Mouse (Mus musculus) liver, embryonic 11.5 days (tissue): Measurements from ENCODE around the gene Tnfaip2. TPM values are rescaled to one million over a fixed set of nuclear protein-coding genes. Genes with fewer than 3 reads are reported as not detected.
A peak's percentile ranks its signal among the peaks of the same experiment; 100 is the strongest.

Experiments
- ATAC-seq: fragments of 200-750 bp; cut with Nextera tagmentation; replicated peaks from 2 replicates; pipeline ENCODE4 v1.8.0; 2017; ENCODE audit warnings: moderate number of reproducible peaks, mild to moderate bottlenecking, moderate TSS enrichment, moderate library complexity; ENCODE audit not compliant: low FRiP score
- DNase-seq: peaks from one replicate; pipeline ENCODE4 v3.0.0-alpha.2; 2017; ENCODE audit warnings: low spot score
- H3K27ac ChIP-seq: fragments of 300-500 bp; sonication (generic); 2 replicates; pipeline ENCODE4 v1.5.1; 2014; ENCODE audit warnings: mild to moderate bottlenecking, low read depth, low read length, control low read depth
- H3K27me3 ChIP-seq: fragments of 300-500 bp; sonication (generic); replicated peaks from 2 replicates; pipeline ENCODE4 v1.6.1; 2014; ENCODE audit warnings: low read length, mixed read lengths; ENCODE audit not compliant: control insufficient read depth, insufficient read depth
- H3K36me3 ChIP-seq: fragments of 300-500 bp; sonication (generic); 2 replicates; pipeline ENCODE4 v1.6.1; 2014; ENCODE audit warnings: mild to moderate bottlenecking, low read length, moderate library complexity, mixed read lengths; ENCODE audit not compliant: control insufficient read depth, insufficient read depth
- H3K4me1 ChIP-seq: fragments of 300-500 bp; sonication (generic); replicated peaks from 2 replicates; pipeline ENCODE4 v1.6.1; 2014; ENCODE audit warnings: low read length, mixed read lengths; ENCODE audit not compliant: control insufficient read depth, insufficient read depth
- H3K4me2 ChIP-seq: fragments of 300-500 bp; sonication (generic); 2 replicates; pipeline ENCODE4 v1.6.1; 2014; ENCODE audit warnings: mild to moderate bottlenecking, control low read depth, moderate library complexity
- H3K4me3 ChIP-seq: fragments of 300-500 bp; sonication (generic); 2 replicates; pipeline ENCODE4 v1.5.1; 2014; ENCODE audit warnings: low read depth, low read length, control low read depth
- H3K9ac ChIP-seq: fragments of 300-500 bp; sonication (generic); 2 replicates; pipeline ENCODE4 v1.6.1; 2014; ENCODE audit warnings: low read depth, low read length, control low read depth
- H3K9me3 ChIP-seq: fragments of 300-500 bp; sonication (generic); 2 replicates; pipeline ENCODE4 v1.6.1; 2016; ENCODE audit warnings: low read length, inconsistent platforms, mixed read lengths; ENCODE audit not compliant: control insufficient read depth
- WGBS: fragments of 180-500 bp; shearing (Covaris S2); extraction: QIAGEN DNeasy Blood & Tissue Kit; methylation state at CpG from one replicate; pipeline ENCODE4 v1.1.7; 2014; 5-methylcytosine and 5-hydroxymethylcytosine counted together
- polyA plus RNA-seq: library from polyadenylated mRNA; unstranded; fragments of >200 nt; fragmentation: Nextera tagmentation; extraction: Ambion mirVana; gene quantifications from 2 replicates; pipeline ENCODE4 v1.2.1, GENCODE M21; 2014

The Tnfaip2 gene
- polyA plus RNA-seq, 1 experiment from 2014 or later: 107 TPM

DNA sequence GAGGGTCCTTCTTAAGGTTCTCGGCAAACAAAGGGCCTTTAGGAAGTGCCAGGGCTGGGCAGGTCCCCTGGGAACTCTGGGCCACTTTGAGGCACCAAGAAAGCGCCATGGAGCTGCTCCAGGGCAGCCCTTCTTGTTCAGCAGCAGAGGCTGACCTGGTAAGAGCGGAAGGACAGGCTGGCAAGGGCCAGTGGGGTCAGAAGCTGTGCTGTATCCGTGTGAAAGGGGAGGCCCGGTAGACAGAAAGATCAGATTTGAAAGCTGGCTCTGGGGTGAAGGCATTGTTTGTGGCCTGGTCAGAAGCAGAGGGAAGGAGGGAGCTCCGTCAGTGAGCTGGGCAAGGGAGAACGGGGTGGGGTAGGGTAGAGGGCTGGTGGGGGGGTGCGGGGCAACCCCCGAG lies 5.1 kb downstream of the Tnfaip2 start:
- no peak overlapping the region; the same call in 1 of the 2 replicates for H3K9ac ChIP-seq
- peaks cover 55% of the 10 kb centered on the region for H3K36me3 ChIP-seq
- DNase-seq: no peak
- H3K4me1 ChIP-seq: peaks cover 51% of the 10 kb centered on the region
- WGBS: 56% methylated on average over 9 of the region's 9 CpGs
- H3K4me3 ChIP-seq: peak overlapping the region; percentile 7; the same call in 1 of the 2 replicates
- H3K27ac ChIP-seq: no peak overlapping the region
- H3K27me3 ChIP-seq: peaks cover 56% of the 10 kb centered on the region
- no peak for ATAC-seq
- H3K9me3 ChIP-seq: no peaks in the 10 kb centered on the region
- no peak overlapping the region for H3K4me2 ChIP-seq

DNA sequence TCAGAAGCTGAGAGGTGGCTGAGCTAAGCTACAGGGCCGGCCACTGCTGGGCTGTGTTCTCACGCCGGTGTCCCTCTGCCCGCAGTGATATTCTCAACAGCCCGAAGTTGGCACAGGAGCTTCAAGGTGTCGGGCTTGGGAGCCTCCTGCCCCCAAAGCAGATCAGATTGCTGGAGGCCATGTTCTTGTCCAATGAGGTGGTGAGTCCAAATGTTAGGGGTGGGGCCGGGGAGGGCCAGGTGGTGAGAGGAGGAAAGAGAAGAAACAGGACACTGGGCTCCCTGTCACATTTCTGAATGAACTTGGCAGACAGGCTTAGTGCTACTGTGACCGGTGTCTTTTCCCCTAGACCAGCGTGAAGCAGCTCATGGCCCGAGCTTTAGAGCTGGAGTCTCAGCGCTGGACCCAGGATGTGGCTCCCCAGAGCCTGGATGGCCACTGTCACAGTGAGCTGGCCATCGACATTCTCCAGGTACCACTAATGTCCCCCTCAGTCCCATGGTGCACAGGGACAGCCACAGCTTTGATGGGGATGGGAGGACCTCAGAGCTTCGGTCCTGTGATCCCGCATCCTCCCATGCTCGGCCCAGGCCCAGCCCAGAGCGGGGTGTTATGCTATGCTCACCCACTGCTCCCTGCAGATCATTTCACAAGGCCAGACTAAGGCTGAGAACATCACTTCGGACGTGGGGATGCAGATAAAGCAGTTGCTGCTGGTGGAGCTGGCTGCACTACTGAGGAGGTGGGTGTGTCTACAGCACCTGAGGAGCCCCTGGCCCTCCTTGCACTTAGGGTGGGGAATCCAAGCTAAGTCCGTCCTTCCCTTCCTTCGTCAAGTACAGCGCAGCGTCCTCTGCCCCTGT lies 5.9 kb downstream of the Tnfaip2 start:
- ATAC-seq: no peak
- H3K27ac ChIP-seq: no peak overlapping the region
- peaks cover 60% of the 10 kb centered on the region for H3K36me3 ChIP-seq
- 55% methylated on average over 22 of the region's 22 CpGs for WGBS
- no peak overlapping the region; the same call in 1 of the 2 replicates for H3K4me2 ChIP-seq
- no peak overlapping the region; the same call in 1 of the 2 replicates for H3K4me3 ChIP-seq
- peaks cover 46% of the 10 kb centered on the region for H3K4me1 ChIP-seq
- no peaks in the 10 kb centered on the region for H3K9me3 ChIP-seq
- peak; percentile 34 for DNase-seq
- H3K9ac ChIP-seq: no peak overlapping the region
- peaks cover 50% of the 10 kb centered on the region for H3K27me3 ChIP-seq

DNA sequence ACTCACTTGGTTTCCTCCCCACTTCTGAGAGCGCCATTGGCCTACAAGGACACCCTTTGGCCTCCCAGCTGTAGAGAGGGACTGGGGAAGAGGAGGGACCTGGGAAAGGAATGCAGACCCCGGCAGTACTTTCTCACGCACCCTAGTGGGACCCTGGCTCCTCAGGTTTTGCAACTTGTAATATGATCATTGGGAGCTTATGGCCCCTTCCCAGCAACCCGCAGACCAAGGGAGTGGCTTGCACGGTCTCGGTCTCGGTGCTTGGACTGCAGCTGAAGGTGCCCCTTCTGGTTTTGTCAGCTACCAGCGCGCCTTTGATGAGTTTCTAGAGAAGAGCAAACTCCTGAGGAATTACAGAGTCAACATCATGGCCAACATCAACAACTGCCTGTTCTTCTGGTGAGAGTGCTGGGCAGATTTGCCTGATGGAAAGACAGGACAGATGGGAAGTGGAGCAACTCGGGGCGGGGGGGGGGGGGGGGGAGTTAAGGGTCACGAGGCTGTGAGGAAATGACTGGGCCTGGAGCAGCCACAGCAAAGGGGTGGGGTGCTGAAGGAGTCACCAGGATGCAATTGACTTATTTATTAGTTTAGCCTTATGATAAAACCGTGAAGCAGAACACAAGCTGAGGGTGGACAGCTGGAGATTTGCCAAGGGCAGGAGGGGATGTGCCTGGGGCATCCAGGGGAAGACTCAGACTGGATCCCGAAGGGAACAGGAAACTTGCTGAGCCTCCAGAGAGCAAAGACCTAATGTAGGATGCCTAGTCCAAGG lies 6.8 kb downstream of the Tnfaip2 start:
- Histone ChIP-seq H3K27ac (no peak overlapping the region), H3K4me2 (no peak overlapping the region; the same call in 1 of the 2 replicates)

DNA sequence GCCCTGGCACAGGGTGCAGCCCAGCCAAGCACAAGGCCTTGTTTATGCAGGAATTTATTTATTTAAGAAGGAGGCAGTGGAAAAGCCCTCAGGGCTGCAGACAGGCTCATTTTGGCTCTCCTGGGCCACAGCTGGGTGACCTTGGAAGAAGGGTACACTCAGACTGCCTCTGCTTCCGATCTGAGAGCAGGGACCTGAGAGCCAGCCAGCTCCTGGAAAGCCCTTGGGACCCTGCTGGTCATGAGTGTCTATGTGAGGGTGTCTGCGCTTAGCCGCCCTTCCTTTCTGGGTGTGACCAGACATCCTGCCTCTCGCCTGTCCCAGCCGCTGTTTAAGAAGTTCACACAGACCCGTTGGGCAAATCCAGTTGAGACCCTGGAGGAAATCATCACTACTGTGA lies 8.1 kb downstream of the Tnfaip2 start:
- H3K36me3 ChIP-seq: peaks cover 61% of the 10 kb centered on the region
- H3K27me3 ChIP-seq: peaks cover 34% of the 10 kb centered on the region
- DNase-seq: no peak
- no peaks in the 10 kb centered on the region for H3K9me3 ChIP-seq
- no peak overlapping the region for H3K9ac ChIP-seq
- whole genome bisulfite sequencing: 64% methylated on average over 6 of the region's 6 CpGs
- no peak overlapping the region for H3K4me3 ChIP-seq
- peaks cover 35% of the 10 kb centered on the region for H3K4me1 ChIP-seq
- no peak overlapping the region for H3K4me2 ChIP-seq
- ATAC-seq: no peak
- H3K27ac ChIP-seq: no peak overlapping the region

More for the DNA sequence above, 6.8 kb downstream of the Tnfaip2 start:
- Histone ChIP-seq H3K9ac (no peak overlapping the region), H3K36me3 (peaks cover 62% of the 10 kb centered on the region), H3K4me3 (no peak overlapping the region), H3K27me3 (peaks cover 46% of the 10 kb centered on the region), H3K4me1 (peaks cover 45% of the 10 kb centered on the region), H3K9me3 (no peaks in the 10 kb centered on the region)
- ATAC-seq (no peak), DNase-seq (peak; percentile 33)
- WGBS: 46% methylated on average over 13 of the region's 14 CpGs

DNA sequence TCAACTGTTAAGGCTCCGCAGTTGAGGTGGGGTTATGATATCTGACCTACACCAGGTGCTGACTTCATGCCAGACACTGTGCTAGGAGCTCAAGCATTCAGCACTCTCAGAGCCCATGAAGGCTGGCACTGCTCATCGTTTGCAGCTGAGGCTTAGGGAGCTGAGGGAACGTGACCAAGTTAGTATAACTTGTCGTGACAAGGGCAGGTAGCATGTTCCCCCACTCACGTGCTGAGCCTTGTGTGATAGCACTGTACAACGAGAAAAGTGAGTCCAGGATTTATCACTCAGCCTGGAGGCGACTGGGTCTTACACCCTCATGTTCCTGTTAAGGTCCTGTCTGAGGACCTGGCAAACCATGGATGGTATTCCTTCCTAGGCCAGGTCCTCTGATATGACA lies 9.3 kb downstream of the Tnfaip2 start:
- no peak for DNase-seq
- Histone ChIP-seq H3K4me3 (no peak overlapping the region), H3K9ac (no peak overlapping the region), H3K4me2 (no peak overlapping the region), H3K9me3 (no peaks in the 10 kb centered on the region), H3K27ac (no peak overlapping the region), H3K36me3 (peaks cover 49% of the 10 kb centered on the region), H3K4me1 (peaks cover 31% of the 10 kb centered on the region), H3K27me3 (peaks cover 22% of the 10 kb centered on the region)
- no peak for ATAC-seq
- WGBS: 87% methylated on average over 7 of the region's 7 CpGs

DNA sequence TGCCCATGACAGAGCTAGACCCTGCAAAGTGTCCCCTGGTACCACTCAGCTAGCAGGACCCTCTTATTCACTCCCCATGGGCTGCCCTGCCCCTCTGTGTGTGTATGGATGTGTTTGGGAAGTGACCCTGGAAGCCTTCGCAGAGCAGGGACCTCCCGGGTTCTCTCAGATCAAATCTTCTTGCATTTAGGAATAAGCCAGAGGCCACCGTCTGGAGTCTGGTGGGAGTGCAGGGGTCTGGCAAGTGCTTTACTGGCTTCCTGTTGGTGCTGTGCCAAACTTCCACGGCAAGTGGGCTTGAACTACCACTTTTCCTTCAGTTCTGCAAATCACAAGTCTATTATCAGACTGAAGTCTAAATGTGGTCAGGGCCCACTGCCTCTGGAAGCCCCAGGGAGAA lies 11.8 kb downstream of the Tnfaip2 start:
- no peak for ATAC-seq
- Histone ChIP-seq H3K36me3 (peaks cover 29% of the 10 kb centered on the region), H3K9ac (no peak overlapping the region), H3K9me3 (no peaks in the 10 kb centered on the region), H3K4me3 (no peak overlapping the region), H3K27ac (peak overlapping the region; percentile 29; the same call in 1 of the 2 replicates), H3K27me3 (peaks cover 3% of the 10 kb centered on the region; the same call in 1 of the 2 replicates), H3K4me1 (peaks cover 18% of the 10 kb centered on the region), H3K4me2 (no peak overlapping the region)
- 51% methylated on average over 4 of the region's 4 CpGs for WGBS
- peak; percentile 35 for DNase-seq

DNA sequence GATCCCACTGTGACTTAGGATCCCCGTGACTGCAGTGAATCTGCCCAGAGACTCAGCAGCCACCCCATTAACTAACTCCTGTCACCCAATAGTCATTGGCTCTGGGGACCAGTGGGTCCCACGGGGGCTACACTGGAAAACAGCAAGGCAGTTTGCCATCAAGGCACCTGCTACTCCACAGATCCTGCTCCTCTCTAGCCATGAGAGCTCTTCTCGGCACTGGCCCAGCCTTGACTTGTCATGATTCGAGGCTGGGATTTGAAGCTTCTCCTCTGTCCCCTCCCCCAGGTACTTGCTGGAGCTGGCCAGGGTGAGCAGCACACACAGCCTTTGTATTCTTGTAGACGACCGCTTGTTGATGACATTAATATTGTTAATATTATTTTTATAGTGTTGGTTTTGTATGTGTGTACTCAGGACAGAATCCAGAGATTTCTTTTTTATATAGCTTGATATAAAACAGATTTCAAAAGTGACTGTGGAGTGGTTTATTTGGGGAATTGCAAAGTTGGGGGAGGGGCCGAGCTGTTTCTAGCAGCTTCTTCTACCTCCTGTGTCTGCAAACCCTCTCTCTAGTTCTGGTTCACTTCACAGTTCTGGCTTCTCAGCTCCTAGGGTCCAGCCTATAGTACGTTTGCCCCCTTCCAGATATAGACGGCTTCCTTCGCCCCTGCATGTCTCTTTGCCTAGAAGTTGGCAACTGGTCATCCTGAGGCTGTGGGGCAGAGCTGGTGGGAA lies 12.4 kb downstream of the Tnfaip2 start:
- ATAC-seq (no peak), DNase-seq (no peak)
- no peak overlapping the region for H3K4me3 ChIP-seq
- no peak overlapping the region for H3K4me2 ChIP-seq
- H3K9ac ChIP-seq: no peak overlapping the region
- WGBS: 71% methylated on average over 10 of the region's 10 CpGs
- H3K4me1 ChIP-seq: peaks cover 15% of the 10 kb centered on the region
- H3K9me3 ChIP-seq: no peaks in the 10 kb centered on the region
- peaks cover 27% of the 10 kb centered on the region for H3K36me3 ChIP-seq
- H3K27ac ChIP-seq: no peak overlapping the region
- H3K27me3 ChIP-seq: peaks cover 3% of the 10 kb centered on the region; the same call in 1 of the 2 replicates

DNA sequence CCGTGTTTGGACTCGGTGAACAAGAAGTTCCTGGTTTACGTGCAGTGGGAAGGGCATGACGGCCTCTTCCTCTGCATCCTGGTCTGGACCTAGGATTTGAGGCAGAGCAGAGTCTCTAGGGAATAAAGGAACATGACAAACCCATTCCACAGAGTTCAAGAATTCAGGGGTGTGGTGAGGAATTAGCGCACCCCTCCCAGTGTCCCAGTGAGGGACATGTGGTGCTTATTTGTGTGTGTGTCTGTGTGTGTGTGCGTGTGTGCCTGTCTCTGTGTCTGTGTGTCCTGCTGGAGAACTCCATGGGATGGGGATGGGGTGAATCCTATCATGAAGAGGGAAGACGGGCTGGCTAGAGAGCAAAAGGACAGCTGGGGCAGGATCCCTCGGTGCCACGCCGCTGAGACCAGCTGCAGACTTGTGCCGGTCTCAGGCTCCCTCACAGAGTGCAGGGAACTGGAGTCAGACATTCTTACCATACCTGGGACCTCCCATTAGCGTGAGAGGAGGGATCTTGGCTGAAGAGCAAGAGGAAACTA lies 13.1 kb downstream of the Tnfaip2 start:
- 0 out of 2 replicates have a peak, but pooled peaks have one; percentile 10 for ATAC-seq
- H3K27me3 ChIP-seq: peaks cover 4% of the 10 kb centered on the region; the same call in 1 of the 2 replicates

More for the DNA sequence above, 13.1 kb downstream of the Tnfaip2 start:
- no peaks in the 10 kb centered on the region for H3K9me3 ChIP-seq
- no peak overlapping the region for H3K4me2 ChIP-seq
- 68% methylated on average over 12 of the region's 12 CpGs for WGBS
- no peak overlapping the region for H3K9ac ChIP-seq
- no peak for DNase-seq
- no peak overlapping the region for H3K4me3 ChIP-seq
- peaks cover 12% of the 10 kb centered on the region; the same call in 1 of the 2 replicates for H3K4me1 ChIP-seq
- peaks cover 22% of the 10 kb centered on the region for H3K36me3 ChIP-seq
- no peak overlapping the region for H3K27ac ChIP-seq
